Mouse (Mus musculus): ENCODE measurements around the gene Gm382. TPM values are rescaled to one million over a fixed set of nuclear protein-coding genes. Genes with fewer than 3 reads are reported as not detected.

Gm382 gene
- not detected for polyA plus RNA-seq (2017; shearing (Covaris generic))

GRCm38 (mm10) chrX:127039672-127040071 lies at the start of gene Gm382:
Gene Gm382, plus strand, starts transcription at chrX:127039972.

Other genes starting within 250 kb of the Gm382 start
- gene 4932411N23Rik, start 224.1 kb upstream of the Gm382 start, polyA plus RNA-seq (2017; shearing (Covaris generic)): not detected

Measured in inflammation-experienced regulatory T-cells (primary cell).